Mouse (Mus musculus) lung, postnatal 4 days (tissue): ENCODE data around the gene Eif2b3.

ENCODE experiments used
- DNase-seq, 2 experiments: peaks; one replicate each; pipeline ENCODE4 v3.0.0; 2021

Gene Eif2b3

DNA sequence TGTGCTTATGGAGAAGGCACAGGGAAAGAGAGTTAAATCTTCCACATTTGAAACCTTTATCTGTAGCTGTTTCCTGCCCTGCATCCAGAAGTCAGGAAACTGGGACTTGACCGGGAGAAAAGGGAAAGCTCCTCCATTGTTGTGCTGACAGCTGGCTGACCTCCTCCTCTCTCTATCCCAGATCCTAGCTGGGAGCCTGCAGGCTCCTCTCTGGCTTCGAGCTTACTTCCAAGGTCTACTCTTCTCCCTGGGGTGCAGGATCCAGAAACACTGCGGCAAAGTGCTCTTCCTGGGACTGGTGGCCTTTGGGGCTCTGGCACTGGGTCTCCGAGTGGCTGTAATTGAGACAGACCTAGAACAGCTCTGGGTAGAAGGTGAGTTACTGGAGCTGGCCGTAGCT is 77.5 kb downstream of the Eif2b3 start:
- no peak for DNase-seq

GRCm38 (mm10) chr4:117097969-117098763 is 79.0 kb downstream of the Eif2b3 start:
- DNase-seq: peak in 1 of 2 experiments; percentile 61

DNA sequence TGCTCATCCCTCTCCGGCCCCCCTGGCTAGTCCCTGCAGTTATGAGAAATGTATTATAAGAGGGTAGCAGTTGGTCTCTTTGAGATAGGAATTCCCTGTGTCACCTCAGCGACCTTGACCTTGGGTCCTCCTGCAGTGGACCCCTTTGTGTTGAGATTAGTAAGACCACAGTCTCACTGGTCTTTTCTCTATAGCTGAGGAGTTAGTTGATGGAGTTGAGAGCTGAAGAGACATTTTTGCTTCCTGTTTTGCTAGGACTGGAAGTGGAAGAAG is 79.5 kb downstream of the Eif2b3 start:
- no peak for DNase-seq

DNA sequence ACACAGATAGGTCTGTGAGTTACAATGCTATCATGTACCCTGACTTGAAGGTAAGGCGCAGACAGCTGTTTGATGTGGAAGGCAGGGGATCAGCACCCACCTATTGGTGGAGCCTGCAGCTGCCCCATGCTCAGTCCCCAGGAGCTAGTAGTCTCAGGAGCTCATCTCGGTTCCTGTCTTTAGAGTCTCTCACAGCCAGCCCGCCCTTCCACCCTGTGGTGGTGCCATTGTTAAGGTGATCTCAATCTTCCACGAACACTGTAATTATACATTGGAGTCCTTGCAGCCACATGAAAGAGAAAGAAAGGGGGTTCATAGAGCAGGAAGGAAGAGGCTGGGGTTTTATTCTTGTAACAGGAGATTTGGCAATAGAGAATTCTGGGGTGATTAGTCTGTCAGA is 80.8 kb downstream of the Eif2b3 start:
- DNase-seq: no peak

GRCm38 (mm10) chr4:117101218-117101617 is 82.0 kb downstream of the Eif2b3 start:
- DNase-seq: peak; percentile 69 to 75

DNA sequence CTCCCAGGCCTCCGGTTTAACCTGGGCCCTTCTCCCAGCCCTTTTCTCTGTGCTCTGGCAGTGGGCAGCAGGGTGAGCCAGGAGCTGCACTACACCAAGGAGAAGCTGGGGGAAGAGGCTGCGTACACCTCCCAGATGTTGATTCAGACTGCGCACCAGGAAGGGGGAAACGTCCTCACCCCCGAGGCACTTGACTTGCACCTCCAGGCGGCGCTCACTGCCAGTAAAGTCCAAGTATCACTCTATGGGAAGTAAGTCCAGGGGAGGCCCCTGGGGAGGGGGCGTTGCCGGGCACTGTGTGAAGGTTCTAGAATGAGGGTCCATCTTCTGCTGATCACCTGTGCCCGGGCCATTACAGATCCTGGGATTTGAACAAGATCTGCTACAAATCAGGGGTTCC is 85.5 kb downstream of the Eif2b3 start:
- DNase-seq: no peak

DNA sequence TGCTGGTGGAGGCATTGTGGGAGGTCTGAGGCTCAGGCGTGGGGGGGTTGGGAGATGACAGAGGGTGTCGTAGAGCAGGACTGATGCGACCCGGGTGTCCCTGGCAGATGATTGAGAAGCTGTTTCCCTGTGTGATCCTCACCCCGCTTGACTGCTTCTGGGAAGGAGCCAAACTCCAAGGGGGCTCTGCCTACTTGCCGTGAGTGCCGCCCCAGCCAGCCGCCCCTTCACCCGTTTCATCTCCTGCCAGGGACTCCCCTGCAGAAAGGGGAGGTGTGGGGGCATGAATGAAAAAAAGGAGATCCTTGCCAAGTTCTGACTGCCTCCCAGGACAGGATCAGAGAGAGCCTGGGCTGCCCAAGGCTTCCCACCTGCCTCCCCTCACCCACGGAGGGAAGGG is 85.9 kb downstream of the Eif2b3 start:
- DNase-seq: no peak

DNA sequence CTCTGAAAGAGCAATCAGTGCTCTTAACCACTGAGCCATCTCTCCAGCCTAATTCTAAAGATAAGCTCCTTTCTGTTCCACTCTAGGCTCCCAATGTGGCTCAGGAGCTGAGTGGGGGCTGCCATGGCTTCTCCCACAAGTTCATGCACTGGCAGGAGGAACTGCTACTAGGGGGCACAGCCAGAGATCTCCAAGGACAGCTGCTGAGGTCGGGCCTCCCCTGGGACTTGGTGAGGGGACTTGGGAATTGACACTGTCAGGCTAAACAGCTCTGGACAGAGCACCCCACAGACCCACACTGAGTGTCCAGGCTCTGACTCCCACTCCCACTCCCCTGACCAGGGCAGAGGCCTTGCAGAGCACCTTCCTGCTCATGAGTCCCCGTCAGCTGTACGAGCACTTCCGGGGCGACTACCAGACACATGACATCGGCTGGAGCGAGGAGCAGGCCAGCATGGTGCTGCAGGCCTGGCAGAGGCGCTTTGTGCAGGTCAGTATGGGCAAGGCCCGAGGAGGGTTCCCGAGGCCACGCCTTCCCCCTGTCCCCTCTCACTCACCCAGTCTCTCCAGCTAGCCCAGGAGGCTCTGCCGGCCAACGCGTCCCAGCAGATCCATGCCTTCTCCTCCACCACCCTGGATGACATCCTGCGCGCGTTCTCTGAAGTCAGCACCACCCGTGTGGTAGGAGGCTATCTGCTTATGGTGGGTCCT is 88.8 kb downstream of the Eif2b3 start:
- DNase-seq: no peak

- DNase-seq: no peak
These were observed 89.3 kb downstream of the Eif2b3 start for GRCm38 (mm10) chr4:117108524-117108849.

DNA sequence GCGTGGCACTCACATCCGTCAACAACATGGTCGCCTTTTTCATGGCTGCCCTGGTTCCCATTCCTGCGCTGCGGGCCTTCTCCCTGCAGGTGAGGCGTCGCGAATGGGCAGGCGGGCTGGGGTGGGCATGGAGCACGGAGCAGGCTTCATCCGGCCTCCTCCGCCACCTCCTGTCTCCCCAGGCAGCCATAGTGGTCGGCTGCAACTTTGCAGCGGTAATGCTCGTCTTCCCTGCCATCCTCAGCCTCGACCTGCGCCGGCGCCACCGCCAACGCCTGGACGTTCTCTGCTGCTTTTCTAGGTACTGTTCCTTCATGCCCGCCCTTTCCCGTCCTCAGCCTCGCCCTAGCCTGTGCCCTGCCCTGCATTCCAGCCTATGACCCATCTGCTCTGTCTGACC is 90.1 kb downstream of the Eif2b3 start:
- no peak for DNase-seq

DNA sequence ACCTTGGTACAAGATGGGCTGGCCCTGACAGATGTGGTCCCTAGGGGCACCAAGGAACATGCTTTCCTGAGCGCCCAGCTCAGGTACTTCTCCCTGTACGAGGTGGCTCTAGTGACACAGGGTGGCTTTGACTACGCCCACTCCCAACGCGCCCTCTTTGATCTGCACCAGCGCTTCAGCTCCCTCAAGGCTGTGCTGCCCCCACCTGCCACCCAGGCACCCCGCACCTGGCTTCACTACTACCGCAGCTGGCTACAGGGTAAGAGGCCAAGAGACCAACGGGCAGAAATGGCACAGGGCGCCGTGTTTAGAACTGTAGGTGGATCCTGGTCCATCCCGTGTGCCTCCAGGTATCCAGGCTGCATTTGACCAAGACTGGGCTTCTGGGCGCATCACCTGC is 91.0 kb downstream of the Eif2b3 start:
- no peak for DNase-seq

- no peak for DNase-seq
These were observed 91.8 kb downstream of the Eif2b3 start for GRCm38 (mm10) chr4:117110985-117111384.

GRCm38 (mm10) chr4:117113237-117113636 is 94.0 kb downstream of the Eif2b3 start:
- DNase-seq: no peak

GRCm38 (mm10) chr4:117115592-117115991 is 96.4 kb downstream of the Eif2b3 start:
- no peak for DNase-seq

DNA sequence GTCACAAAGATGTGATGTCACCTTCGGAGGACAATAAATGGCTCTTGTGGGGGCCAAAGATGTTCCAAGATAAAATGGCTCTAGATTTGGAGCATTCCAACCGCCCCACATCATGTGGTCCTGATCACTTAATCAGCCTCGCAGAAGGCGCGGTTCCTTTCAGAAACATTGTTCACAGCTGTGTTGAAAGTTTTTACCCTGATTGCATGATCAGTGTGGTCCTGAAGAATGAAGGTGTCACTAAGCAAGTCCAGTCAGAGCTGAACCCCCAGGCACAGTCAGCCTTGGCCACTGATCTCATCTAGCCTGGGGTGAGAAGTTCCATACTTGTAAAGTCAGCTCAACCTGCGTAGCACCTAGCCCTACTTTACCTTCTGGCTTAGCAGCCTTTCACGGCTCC is 98.7 kb downstream of the Eif2b3 start:
- DNase-seq: no peak

DNA sequence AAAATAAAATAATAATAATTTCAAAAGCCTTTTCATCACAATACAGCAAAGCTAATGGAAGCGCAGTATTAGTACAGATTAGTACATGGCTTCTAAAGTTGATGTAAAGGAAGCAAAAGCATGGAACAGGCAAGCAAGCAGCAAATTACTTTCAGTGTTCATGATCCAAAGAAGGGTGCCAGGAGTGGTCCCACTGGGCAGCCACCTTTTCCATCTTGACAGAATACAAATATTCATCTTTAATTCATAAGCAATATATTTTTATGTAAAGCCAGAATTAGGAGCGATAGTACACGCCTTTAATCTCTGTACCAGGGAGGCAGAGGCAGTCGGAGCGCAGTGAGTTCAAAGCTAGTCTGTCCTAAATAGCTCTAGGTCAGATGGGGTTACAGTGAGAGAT is 100.4 kb downstream of the Eif2b3 start:
- no peak for DNase-seq

DNA sequence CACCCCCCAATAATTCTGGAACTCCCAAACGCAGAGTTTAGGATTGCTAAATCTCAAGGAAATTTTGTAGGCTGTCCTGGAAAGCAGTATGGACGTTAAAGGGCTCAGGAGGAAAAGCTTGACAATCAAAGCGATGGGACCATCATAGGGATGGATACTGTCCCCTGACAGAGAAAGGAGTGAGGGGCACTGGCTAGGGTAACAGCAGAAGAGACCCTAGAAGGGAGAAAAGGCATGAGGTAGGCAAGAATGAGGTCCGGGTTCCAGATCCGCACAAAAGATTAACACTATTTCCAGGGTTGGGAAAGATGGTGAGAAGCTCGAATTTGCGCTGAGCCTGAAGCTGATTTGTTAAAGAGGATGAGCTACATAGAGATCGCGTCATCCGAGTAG is 100.8 kb downstream of the Eif2b3 start:
- no peak for DNase-seq

DNA sequence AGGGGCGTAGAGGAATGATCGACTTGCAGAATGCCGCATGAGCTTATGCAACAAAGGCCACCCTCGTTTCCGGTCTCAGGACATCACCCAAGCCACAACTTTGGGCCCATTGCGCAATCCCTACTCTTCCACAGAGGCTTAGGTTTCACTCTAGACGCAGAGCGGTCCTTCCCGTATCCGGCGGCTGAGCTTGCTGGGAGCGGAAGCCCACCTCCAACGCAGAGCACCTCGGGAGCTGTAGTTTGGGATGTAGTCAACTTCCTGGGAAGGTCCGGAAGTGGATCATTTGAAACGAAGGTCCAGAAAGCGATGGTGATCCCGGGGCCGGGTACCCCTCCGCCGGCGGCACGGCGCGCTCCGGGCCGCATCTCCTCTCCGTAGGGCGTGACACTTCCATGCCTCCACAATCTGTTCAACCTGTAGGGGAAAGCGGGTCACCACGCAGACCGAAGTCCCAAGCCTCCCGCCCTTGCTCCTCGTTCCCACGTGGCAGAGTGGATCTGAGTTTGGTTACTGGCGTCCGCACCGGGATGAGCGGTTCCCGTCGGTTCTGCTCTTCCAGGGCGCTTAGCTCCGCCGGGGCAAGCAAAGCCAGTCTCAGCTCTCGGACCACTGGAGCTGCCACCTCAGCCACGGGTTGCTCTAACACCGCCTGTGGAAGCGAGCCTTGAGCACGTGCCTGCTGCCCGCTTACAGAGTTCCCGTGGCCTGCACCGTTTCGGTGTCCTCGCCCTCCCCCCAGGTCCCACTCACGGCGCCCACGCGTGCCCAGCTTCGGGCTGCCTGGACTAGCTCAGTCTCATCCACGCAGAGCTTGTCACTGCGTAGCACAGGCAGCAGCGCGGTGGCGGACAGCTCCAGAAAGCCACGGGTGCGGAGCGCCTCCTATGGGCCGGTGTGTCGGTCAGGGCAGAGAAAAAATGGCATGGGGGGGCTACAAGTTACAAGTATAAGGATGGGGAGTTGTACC is 101.5 kb downstream of the Eif2b3 start:
- peak; percentile 96 to 98 for DNase-seq

- DNase-seq: peak in 1 of 2 experiments; percentile 25
These were observed 103.0 kb downstream of the Eif2b3 start for GRCm38 (mm10) chr4:117122209-117122608.

DNA sequence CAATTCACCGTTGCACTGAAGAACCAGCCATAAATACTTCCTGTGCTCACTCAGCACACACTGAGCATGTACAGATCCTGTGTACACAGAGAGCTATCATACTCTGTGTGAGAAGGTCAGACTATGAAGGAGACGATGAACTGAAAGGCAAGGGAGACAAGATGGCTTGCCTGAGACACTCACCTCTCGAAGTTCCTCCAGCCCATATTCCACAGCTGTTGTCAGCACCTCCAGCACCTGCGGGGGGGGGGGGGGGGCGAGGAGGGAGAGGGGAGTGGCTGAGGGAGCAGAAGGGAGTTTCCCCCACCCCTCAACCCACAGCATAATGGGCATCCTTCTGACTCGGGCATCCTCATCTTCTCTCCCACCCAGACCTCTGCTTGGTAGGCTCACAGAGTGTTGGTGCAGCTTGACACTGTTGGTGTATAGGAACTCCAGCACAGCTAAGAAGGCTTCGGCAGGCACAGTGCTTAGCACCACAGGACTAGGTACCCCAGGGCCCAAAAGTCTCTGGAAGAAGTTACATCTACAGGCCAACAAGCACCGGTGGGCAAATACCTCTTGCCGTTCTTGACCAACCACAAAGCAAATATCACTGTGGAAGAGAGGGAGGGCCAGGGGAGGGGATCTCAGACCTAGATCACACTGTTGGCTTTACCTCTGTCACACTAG is 104.5 kb downstream of the Eif2b3 start:
- no peak for DNase-seq

GRCm38 (mm10) chr4:117124218-117124517 is 105.0 kb downstream of the Eif2b3 start:
- DNase-seq: no peak

- DNase-seq: peak; percentile 63 to 74
These were observed 105.5 kb downstream of the Eif2b3 start for GRCm38 (mm10) chr4:117124518-117125347.
